Mouse (Mus musculus): ENCODE data around the gene Ncdn.

The Ncdn gene

GRCm38 (mm10) chr4:126706630-126707438 lies 46.4 kb downstream of the Ncdn start:
- no peak for DNase-seq

DNA sequence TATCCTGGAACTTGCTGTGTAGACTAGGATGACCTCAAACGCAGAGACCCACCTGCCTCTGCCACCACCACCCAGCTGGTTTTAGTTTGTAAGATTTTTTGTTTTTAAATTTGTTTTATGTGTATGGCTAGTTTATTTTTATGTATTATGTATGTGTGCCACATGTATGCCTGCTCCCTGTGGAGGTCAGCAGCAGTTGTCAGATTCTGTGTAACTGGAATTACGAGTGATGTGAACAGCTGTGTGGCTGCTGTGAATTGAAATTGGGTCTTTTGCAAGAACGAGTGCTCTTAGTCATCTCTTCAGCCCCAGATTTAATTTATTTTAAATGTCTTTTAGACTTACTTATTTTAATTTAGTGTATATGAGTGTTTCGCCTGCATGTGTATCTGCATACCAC lies 56.3 kb downstream of the Ncdn start:
- no peak for DNase-seq
